Mouse (Mus musculus): ENCODE data around the gene Magi1. TPM values are rescaled to one million over a fixed set of nuclear protein-coding genes. Genes with fewer than 3 reads are reported as not detected.

Magi1 gene
- total and polyA plus RNA-seq, 3 experiments: not detected

GRCm38 (mm10) chr6:93845080-93845479 lies 438.6 kb downstream of the Magi1 start:
- H3K9me3 ChIP-seq (replicated peaks; ENCODE audit: insufficient read depth, low read length): no peaks in the 10 kb centered on the region
- H3K9ac ChIP-seq (ENCODE audit: control insufficient read depth, low read depth, low read length, poor library complexity, severe bottlenecking): no peak overlapping the region
- H3K79me2 ChIP-seq (ENCODE audit: control insufficient read depth, insufficient read depth, low read length, poor library complexity): no peaks in the 10 kb centered on the region
- no peak overlapping the region for H3K4me3 ChIP-seq (ENCODE audit: control insufficient read depth in 1 of 2, insufficient read depth in 1 of 2, low read depth in 2 of 2, low read length in 2 of 2)
- H3K4me1 ChIP-seq (ENCODE audit: control insufficient read depth in 1 of 2, insufficient read depth in 2 of 2, low read length in 2 of 2): no peaks in the 10 kb centered on the region
- no peak overlapping the region for H3K27ac ChIP-seq (ENCODE audit: control insufficient read depth, low read depth, low read length)
- no peak for DNase-seq (ENCODE audit: low read depth, low spot score)
- no peak for TF ChIP-seq POLR2AphosphoS2 (IDR thresholded peaks at IDR 0.05; ENCODE audit: low read length)
- TF ChIP-seq MYC (IDR thresholded peaks at IDR 0.05; ENCODE audit: low read depth, low read length): no peak
- no peak for TF ChIP-seq MAZ (IDR thresholded peaks at IDR 0.05; ENCODE audit: low read depth, low read length)
- no peak for TF ChIP-seq MYB (IDR thresholded peaks at IDR 0.05; ENCODE audit: low read depth, low read length)
- no peak for TF ChIP-seq CHD1 (IDR thresholded peaks at IDR 0.05; ENCODE audit: low read depth, low read length)
- H3K27me3 ChIP-seq (ENCODE audit: control insufficient read depth in 1 of 2, insufficient read depth in 2 of 2, low read length in 2 of 2): no peaks in the 10 kb centered on the region
- no peaks in the 10 kb centered on the region for H3K36me3 ChIP-seq (ENCODE audit: control insufficient read depth in 1 of 2, insufficient read depth in 2 of 2, low read length in 2 of 2)

GRCm38 (mm10) chr6:93844576-93844975 lies 439.1 kb downstream of the Magi1 start:
- Histone ChIP-seq H3K27ac (ENCODE audit: control insufficient read depth, low read depth, low read length) (no peak overlapping the region), H3K27me3 (ENCODE audit: control insufficient read depth in 1 of 2, insufficient read depth in 2 of 2, low read length in 2 of 2) (no peaks in the 10 kb centered on the region), H3K79me2 (ENCODE audit: control insufficient read depth, insufficient read depth, low read length, poor library complexity) (no peaks in the 10 kb centered on the region), H3K4me1 (ENCODE audit: control insufficient read depth in 1 of 2, insufficient read depth in 2 of 2, low read length in 2 of 2) (no peaks in the 10 kb centered on the region), H3K36me3 (ENCODE audit: control insufficient read depth in 1 of 2, insufficient read depth in 2 of 2, low read length in 2 of 2) (no peaks in the 10 kb centered on the region), H3K9ac (ENCODE audit: control insufficient read depth, low read depth, low read length, poor library complexity, severe bottlenecking) (no peak overlapping the region), H3K9me3 (replicated peaks; ENCODE audit: insufficient read depth, low read length) (no peaks in the 10 kb centered on the region), H3K4me3 (ENCODE audit: control insufficient read depth in 1 of 2, insufficient read depth in 1 of 2, low read depth in 2 of 2, low read length in 2 of 2) (no peak overlapping the region)
- no peak for DNase-seq (ENCODE audit: low read depth, low spot score)
- TF ChIP-seq EP300 (IDR thresholded peaks at IDR 0.05; ENCODE audit: low read depth in 1 of 2, low read length in 2 of 2) (no peak), NRF1 (IDR thresholded peaks at IDR 0.05; ENCODE audit: insufficient read depth, low read depth, low read length, poor library complexity, severe bottlenecking) (no peak), MEF2A (IDR thresholded peaks at IDR 0.05; ENCODE audit: extremely low read depth, insufficient replicate concordance, low read depth, low read length, poor library complexity, severe bottlenecking) (no peak), MAX (IDR thresholded peaks at IDR 0.05; ENCODE audit: low read length) (no peak), HCFC1 (IDR thresholded peaks at IDR 0.05; ENCODE audit: low read depth, low read length) (no peak), CHD2 (IDR thresholded peaks at IDR 0.05; ENCODE audit: low read length) (no peak), USF2 (IDR thresholded peaks at IDR 0.05; ENCODE audit: borderline replicate concordance in 1 of 2, insufficient read depth in 1 of 2, low read depth in 1 of 2, low read length in 2 of 2) (no peak), GATA1 (IDR thresholded peaks at IDR 0.05; ENCODE audit: low read depth, low read length) (no peak), POLR2AphosphoS5 (IDR thresholded peaks at IDR 0.05; ENCODE audit: borderline replicate concordance, low read depth, low read length) (no peak), MXI1 (IDR thresholded peaks at IDR 0.05; ENCODE audit: low read depth, low read length) (no peak), SMC3 (IDR thresholded peaks at IDR 0.05; ENCODE audit: low read depth, low read length) (no peak), ZKSCAN1 (IDR thresholded peaks at IDR 0.05; ENCODE audit: low read depth, low read length) (no peak), USF1 (IDR thresholded peaks at IDR 0.05; ENCODE audit: low read depth, low read length) (no peak), NELFE (IDR thresholded peaks at IDR 0.05; ENCODE audit: low read depth, low read length) (no peak), MYC (IDR thresholded peaks at IDR 0.05; ENCODE audit: low read depth, low read length) (no peak), ZMIZ1 (IDR thresholded peaks at IDR 0.05; ENCODE audit: low read depth, low read length) (no peak), MAZ (IDR thresholded peaks at IDR 0.05; ENCODE audit: low read depth, low read length) (no peak), MYB (IDR thresholded peaks at IDR 0.05; ENCODE audit: low read depth, low read length) (no peak)

Measured in MEL (cell line).